Mouse (Mus musculus) urinary bladder, postnatal 36 days (tissue): ENCODE data around the gene Dusp8.

Experiments
- DNase-seq, 2 experiments: peaks; one replicate each; pipeline ENCODE4 v3.0.0; 2022; ENCODE audit warnings: low spot score in 2 of 2, mixed read lengths in 1 of 2

Gene Dusp8

GRCm38 (mm10) chr7:142086159-142086905 is 9.3 kb downstream of the Dusp8 start:
- DNase-seq = no peak

DNA sequence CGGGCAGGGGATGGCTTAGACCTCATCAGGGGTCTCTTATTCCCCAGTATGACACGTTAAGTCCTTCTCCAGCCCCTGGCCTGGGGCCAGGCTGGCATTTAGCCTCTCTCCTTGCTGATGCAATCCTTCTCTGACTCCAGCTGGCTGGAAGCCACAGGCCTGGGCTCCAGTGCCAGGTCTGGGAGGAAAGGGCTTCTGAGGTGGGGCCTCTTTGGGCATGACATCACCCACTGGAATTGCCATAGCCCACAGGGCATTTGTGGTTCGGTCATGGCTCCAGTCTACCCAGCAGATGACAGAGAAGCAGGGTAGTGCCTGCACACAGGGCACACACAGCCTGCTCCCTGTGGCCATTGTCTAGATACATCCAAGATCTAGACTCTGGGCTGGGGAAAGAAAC is 10.8 kb downstream of the Dusp8 start:
- peak in 1 of 2 experiments; percentile 80 for DNase-seq

DNA sequence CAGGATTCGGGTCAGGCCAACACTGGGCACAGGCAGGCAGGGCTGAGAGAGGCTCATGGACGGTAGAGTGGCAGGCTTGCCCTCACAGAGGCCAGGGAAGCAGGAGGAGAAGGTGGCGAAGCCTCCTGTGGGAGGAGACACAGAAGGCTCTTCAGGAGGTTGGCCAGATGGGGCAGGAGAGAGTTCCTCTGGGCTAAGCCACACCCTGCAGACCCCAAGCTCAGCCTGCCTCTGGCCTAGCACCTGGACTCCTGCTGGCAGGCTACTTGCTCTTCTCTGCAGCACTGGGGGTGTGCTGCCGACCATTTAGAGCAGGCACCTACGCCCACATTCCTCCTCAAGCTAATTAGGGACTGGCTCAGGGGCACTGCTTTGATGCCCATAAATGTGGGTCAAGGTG is 11.2 kb downstream of the Dusp8 start:
- DNase-seq = no peak

- peak; percentile 33 to 69 for DNase-seq
Observed at GRCm38 (mm10) chr7:142083588-142084317, 11.9 kb downstream of the Dusp8 start.

DNA sequence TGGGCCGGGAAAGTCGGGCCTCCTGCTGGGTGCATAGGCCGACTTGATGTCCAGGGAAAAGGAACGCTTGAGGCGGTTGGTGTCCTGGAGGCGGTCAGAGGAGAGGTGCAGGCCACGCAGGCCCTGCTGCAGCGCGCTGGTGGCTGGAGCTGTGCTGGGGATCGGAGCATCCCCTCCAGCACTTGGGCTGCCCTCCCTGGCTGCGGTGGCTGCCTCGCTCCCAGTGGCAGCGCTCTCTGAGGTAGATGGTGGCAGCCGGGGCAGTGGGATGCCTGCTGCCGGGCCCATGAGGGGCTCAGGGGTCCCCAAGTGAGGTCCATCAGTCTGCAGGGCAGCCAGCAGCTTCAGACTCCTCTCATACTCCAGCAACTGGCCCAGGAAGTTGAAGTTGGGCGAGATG is 13.0 kb downstream of the Dusp8 start:
- DNase-seq = no peak

DNA sequence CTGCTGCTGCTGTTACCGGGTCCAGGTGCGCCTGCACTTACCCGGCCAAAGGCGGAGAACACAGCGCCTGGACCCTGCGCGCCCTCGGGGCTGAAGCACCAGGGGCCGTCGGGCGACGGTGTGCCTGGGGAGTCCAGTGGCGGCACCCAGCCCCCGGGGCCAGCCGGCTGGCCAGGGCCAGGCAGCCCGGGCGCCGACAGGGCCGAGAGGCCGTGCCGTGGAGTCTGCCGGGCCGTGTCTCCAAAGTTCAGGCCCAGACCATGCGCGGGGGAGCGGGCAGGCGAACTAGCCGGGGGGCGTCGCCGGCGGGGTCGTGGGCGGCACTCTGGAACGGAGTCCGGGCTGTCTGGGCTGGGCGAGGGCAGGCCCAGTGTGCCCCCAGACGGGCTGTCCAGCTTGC is 13.5 kb downstream of the Dusp8 start:
- no peak for DNase-seq

DNA sequence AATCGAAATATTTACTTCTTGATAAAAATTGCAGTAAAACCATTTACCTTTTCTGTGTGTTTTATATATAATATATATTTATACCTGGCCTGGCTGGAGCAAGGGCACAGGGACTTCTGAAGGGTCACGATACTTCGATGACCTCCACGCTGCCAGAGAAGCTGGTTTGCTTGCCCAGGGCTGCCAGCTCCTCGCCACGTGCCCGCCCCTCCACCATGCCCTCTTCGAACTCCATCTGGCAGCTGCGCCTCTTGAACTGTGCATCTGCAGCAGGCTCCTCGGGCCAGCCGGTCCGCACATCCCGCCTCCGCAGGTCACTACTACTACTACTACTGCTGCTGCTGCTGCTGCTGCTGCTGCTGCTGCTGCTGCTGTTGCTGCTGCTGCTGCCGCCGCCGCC is 13.9 kb downstream of the Dusp8 start:
- no peak for DNase-seq

DNA sequence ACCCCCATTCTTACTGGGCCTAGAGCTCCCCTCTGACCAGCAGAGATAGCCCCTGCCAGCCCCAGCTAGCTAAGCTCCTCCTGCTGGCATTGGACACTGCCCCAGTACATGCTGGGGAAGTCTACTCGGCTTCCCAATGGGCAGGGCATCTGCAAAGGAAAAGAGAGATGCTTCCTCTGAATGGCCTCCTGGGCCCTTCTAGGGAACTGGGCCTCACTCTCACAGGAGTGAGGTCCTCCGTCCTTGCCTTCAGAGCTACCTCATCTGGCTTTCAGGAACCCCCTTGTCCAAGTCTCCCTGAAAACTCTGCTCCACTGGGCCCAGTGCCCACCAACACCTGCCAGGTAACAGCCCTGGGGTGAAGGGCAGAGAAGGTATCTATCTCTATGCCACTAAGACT is 14.8 kb downstream of the Dusp8 start:
- DNase-seq = no peak

DNA sequence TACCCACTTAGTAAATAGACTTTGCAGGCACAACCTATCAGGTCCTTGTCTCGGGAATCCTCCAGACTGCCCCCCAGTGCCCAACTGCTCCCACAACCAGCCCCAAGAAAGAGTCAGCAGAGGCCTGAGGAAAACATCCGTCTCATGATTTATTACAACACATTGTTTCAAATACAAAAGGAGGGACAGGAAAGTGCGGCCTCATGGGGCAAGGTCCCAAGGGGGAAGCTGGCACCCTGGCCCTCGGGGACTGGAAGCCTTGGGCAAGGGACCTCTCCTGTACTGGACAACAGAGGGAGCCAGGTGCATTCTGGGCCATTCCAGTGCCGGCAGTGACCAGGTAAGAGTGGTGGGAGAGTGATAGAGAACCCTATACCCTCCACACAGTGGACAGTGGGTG is 16.3 kb downstream of the Dusp8 start:
- no peak for DNase-seq

DNA sequence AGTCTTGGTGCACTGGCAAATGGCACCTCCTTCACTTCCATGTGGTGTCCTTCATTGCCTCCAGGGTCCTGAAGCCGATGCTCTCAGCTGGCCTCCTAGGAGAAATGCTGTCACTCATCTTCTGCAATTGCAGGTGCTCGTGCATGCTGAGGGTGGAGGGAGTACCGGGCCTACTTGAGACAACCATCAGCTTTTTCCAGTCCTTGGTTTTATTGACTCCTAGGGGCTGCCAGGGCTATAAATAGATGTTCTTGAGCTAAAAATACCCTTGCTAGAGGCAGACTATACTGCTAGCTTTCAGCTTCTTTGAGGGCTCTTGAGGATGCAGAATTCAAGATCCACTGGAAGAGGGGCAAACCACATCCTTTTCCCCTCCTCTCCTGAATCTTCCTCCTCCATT is 18.5 kb downstream of the Dusp8 start:
- DNase-seq = no peak

DNA sequence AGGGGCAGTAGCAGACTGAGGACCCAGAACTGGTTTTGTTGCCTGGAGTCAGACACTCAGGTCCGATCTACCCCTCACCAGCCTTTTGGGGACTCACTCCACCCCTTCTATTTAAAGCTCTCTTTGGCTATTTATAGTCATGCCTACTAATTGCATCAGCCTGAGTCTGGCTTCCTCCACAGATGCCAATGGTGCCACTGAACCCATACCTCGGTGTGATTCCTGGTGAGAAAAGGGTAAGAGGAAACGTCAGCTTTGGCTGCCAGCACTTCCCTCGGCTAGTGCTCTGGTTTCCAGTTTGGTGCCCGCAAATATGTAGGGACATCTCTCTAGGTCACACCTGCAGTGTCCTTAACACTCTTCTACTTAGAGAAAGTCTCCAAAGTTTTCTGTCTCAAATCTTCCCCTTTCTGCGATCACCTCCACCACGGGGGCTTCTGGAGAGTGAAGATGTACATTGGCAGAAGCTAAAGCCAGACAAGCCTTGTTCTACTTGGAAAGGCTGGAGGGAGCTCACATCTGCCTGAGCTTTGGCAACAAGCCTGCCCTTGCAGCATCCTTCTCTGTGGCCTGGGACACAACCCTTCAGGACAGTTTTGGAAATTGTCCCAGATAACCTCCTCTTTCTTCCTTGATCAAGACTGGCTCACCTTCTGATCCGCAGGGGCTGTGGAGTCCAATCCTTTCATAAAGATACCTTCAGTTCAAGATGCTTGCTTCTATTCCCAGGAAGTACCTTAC is 21.3 kb downstream of the Dusp8 start:
- DNase-seq = no peak

DNA sequence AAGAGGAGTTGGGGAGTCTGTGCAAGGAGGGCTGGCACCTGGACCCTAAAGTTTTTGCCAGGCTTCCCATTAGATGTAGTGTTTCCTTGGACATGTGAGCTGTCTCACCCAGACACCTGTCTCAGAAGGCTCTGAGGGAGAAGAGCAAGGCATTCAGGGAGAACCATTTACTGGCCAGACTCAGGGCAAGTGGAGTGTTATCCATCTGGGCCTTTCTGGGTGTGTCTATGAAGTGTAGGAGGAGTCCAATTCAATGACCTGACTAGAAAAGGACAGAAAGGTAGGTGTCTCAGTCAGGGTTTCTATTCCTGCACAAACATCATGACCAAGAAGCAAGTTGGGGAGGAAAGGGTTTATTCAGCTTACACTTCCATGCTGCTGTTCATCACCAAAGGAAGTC is 23.9 kb downstream of the Dusp8 start:
- DNase-seq = no peak

DNA sequence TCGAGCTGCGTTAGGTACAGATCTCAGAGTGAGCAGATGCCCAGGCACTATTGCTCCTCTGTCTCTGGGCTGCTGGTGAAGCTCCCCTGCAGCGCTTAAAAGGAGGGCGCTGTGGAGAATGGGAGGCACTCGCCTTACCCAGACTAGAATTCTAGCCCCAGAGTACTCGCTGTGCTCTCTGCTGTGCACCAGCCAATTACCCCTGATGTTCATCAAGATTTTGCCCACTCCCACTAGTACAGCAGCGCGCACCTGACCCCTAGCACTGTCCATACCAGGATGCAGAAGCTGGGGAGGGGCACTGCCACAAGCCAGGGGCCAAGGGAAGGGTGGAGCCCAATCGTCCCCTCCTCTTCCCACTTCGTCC is 24.4 kb downstream of the Dusp8 start:
- DNase-seq = no peak

DNA sequence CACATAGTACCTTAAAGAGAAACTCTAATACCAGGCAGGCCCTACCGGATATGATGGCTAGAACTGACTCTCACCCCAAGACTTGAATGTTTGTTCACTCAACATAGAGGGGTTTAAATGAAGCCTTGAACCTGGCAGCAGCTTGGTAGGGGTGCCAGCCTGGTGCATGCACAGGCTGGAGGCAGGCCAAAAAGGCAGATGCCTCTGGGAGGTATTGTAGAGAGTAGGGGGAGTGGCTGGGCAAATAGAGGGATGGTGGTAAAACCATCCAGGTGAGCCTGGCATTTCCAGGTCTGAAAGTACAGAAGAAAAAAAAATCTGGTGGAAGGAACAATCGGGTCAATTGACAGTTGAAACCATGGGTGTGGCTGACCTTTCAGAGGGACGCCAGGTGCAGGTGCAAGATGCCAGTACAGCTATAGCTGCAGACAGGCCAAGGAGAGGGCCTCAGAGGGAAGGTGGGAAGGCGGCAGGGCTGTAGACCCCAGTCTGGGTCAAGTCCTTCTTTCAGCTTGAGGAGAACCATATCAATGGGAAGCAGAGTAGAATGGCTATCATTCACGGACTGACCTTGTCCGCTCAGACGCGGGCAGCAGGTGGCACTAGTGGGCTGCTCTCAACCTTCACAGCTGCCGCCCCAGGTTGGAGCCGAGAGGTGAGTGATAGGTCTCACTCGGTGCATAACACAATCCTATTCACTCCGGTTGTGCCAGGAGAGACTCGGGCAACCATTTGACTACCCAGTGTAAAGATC is 25.0 kb downstream of the Dusp8 start:
- DNase-seq = peak; percentile 53 to 73

DNA sequence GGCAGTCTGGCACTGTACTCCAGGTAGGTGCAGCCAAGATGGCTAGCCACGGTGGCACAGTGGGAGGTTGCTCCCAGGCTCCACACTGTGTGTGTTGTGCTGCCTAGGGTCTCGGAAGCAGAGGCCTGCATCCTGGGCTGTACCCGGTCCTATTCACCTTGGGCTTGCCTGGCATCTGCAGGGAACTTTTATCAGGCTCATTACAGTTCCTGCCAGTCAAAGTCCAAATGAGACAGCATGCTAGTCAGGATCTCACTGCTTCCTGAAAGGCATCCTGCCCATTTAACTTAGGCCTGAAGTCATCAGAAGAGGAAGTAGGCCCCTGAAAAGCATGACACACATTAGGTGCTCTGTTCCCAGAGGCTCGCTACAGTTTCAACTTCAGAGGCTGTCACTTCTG is 27.2 kb downstream of the Dusp8 start:
- DNase-seq = no peak

DNA sequence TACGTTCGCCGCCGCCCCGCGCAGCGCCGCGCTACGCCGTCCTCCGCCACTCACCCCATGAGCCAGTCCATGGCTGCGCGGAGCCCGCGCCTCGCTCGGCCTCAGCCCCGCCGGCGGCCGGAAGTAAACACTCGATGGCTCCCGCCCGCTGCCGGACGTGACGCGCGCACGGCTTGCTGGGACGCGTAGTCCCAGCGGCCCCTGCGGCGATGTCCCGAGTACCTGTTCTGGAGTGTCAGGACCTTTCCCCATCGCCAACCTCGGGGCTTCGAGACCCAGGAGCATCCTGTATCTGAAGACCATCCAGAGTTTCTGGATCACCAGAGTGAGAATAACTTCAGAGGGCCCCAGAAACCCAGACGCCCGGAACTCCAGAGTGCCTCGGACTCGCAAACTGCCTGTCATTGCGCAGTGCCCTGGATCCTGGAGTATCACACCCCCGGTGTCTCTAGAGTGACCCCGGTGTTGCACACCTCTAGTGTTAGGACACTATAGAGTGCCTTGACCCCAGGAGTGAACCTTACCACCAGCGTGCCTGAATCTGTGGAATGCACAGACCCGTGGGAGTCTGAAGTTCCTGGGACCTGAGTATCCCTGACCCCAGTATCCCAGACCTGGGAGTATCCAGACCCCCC is 34.6 kb downstream of the Dusp8 start, which contains the start of gene Mob2:
TSS of gene Mob2 (minus strand) at position 135 of the 635 bp plus-strand sequence.
- DNase-seq = peak; percentile 89 to 92

DNA sequence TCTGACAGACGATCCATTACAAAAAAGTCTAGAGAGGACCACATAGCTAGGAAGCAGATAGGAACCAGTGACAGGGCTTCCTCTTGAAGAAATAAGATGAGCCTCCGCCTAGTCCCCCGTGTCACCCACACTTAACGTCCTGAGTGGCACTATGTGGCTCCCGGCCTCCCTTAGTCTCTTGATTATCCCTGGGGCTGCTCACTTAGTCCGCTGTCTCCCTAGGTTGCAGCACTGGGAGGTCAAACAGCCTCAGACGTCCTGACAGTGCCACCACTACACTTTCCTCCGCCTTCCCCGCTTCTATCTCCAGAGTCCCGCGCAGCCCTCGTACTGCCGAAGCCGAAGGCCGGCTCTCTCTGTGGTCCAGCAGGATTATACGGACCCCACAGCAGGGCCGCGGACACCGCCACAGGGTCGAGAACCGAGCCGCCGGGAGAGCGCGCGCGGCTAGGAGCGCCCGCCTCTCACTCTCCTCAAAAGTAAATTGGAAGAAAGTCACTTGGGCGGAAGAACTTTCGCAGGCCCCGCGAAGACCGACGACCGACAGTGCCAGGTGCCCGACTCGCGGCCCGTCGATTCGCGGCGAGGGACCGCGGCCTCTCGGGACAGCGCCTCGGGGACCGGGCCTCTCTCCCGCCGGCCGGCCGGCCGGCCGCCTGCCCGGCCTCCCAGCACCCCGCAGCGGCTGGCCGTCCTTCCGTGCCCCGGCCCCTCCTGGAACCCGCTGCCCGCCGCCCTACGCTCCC is 35.3 kb downstream of the Dusp8 start:
- no peak for DNase-seq

DNA sequence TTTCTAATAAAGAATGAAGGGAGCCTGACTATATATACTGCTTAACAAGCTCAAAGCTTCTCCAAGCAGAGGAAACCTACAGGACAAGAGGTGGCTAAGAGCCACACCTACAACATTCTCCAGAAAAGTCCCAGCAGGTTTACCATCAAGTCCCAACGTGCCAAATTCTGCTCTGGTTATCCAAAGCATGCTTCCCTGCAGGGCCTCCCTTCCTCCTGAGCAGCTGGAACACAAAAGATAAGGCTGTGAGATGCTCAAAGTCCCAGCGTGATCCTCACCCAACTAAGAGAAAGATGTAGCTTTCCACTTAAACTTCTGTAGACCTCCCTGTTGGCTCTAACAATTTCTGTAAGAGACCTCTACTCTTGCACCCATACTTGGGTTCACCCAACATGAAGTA is 36.6 kb downstream of the Dusp8 start:
- peak in 1 of 2 experiments; percentile 23 for DNase-seq

GRCm38 (mm10) chr7:142057121-142057520 is 38.5 kb downstream of the Dusp8 start:
- peak in 1 of 2 experiments; percentile 30 for DNase-seq

GRCm38 (mm10) chr7:142056601-142057061 is 39.0 kb downstream of the Dusp8 start:
- peak in 1 of 2 experiments; percentile 12 for DNase-seq

DNA sequence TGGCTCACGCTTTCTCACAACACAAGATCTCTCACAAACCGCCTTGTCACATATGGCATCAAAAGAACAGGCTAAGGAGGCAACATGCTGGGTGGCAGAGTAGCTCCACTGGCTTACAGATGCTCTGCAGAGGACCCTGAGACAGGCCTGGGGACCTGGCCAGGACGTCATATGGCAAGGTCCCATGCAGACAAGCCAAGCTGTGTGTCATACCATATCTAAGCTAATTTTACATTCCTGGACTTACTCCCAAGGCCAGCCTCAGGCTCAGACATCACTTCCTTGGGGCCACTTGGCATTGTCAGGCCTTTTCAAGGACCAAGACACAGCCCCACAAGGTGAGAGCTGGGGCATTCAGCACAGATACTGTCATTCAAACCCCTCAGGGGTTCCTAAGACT is 40.2 kb downstream of the Dusp8 start:
- DNase-seq = no peak
